Mouse (Mus musculus) spleen, postnatal 36 days (tissue): ENCODE results near the gene Ing3.

ENCODE experiments used
- DNase-seq, 2 experiments: peaks; one replicate each; pipeline ENCODE4 v3.0.0; 2022; ENCODE audit warnings: low spot score in 2 of 2, mixed read lengths in 1 of 2

The Ing3 gene

DNA sequence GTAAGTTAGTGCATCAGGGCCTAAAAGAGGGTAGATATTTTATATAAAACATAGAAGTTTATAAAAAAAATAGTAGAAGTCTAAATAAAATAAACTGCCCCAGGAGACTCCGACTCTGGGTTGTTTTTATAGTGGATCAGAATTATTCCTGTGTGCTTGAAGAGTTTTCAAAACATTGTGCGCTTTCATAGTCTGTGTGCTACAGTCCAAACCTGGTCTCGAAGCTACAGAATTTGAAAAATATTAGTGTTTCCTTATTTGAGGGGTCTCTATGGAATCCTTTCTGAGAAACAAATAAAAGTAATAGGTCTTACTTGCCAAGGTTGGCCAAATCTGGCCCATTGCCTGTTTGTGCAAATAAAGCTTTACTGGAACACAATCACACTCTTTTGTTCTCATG, 71.9 kb downstream of the Ing3 start:
- no peak for DNase-seq

GRCm38 (mm10) chr6:22024168-22024567, 74.8 kb downstream of the Ing3 start:
- DNase-seq = no peak
